Mouse (Mus musculus): ENCODE data around the gene Dnah1. TPM values are rescaled to one million over a fixed set of nuclear protein-coding genes. Genes with fewer than 3 reads are reported as not detected.

Gene Dnah1
- polyA plus RNA-seq, 1 experiment from 2014 or later: 0.53 TPM

DNA sequence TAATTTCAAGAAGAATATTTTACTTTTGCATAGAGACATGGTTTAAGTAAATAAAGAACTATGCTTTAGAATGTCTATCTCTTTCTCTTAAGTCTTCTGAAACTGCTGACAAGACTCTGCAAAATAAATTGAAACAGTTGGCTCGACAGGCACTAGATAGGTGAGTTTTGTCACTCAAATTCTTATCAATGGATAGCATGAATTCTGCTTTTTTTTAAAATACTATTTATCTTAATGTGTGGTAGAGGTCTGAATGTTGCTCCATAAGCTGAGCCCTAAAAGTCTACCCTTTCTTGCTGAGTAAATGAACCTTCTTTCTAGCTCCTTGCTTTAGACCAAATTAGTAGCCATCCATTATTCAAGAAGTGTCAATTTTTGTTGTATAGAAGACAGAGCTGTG is 21.7 kb upstream of the Dnah1 start:
- Histone ChIP-seq H3K27me3 (replicated peaks; ENCODE audit: insufficient read depth, low read length) (no peaks in the 10 kb centered on the region), H3K4me1 (ENCODE audit: insufficient read depth, low read depth, low read length) (no peaks in the 10 kb centered on the region), H3K27ac (ENCODE audit: low read length) (no peak overlapping the region), H3K9ac (replicated peaks; ENCODE audit: low read depth) (no peak overlapping the region), H3K4me3 (ENCODE audit: low read depth, low read length) (no peak overlapping the region), H3K4me2 (replicated peaks; ENCODE audit: low read depth, low read length) (no peak overlapping the region), H3K9me3 (ENCODE audit: low read length) (no peaks in the 10 kb centered on the region), H3K36me3 (ENCODE audit: insufficient read depth, low read length) (peaks cover 20% of the 10 kb centered on the region)
- TF ChIP-seq EP300 (IDR thresholded peaks at IDR 0.05) (no peak), CTCF (IDR thresholded peaks at IDR 0.05) (no peak)
- no peak for DNase-seq (ENCODE audit: low spot score)
- WGBS: 79% methylated on average over 1 of the region's 1 CpGs
- ATAC-seq: no peak

DNA sequence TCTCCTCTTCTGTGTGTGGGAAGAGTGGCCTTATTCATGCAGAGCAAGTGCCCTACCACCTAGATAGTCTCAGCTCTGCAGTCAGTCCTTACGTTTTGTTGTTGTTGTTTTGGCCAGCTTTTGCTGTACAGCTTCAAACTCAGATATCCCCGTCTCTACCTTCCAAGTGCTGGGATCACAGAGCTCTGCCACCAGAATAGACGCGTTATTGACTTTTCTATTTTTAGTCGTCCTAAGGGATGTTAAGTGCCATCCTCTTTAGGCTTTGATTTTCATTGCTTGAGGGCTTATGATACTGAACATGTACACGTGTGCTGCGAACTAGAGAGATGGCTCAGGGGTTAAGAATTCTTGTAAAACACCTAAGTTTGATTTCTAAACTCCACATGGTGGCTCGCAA is 19.5 kb upstream of the Dnah1 start:
- no peak overlapping the region for H3K27ac ChIP-seq (ENCODE audit: low read length)

DNA sequence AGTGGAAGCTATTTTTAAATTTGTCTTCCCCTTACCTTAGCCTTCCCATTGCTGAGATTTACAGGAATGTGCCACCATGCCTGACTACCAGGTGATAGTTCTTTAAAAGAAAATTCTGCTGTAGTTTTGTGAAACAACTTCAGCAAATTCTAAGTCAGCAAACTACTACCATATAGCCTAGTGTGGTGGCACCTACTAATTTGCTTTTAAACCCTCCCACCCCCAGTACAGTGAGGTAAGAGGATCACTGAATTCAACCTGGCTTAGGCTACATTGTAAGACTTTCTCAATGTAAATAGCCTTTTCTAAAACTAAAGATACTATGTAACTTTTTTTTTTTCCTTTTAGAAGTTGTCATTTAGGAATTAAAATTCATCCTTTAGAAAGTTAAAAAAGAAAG is 14.3 kb upstream of the Dnah1 start:
- Histone ChIP-seq H3K4me2 (replicated peaks; ENCODE audit: low read depth, low read length) (peak overlapping the region; percentile 64; the same call in 1 of the 2 replicates), H3K4me3 (ENCODE audit: low read depth, low read length) (no peak overlapping the region), H3K27ac (ENCODE audit: low read length) (no peak overlapping the region), H3K9me3 (ENCODE audit: low read length) (no peaks in the 10 kb centered on the region), H3K27me3 (replicated peaks; ENCODE audit: insufficient read depth, low read length) (no peaks in the 10 kb centered on the region), H3K9ac (replicated peaks; ENCODE audit: low read depth) (no peak overlapping the region), H3K4me1 (ENCODE audit: insufficient read depth, low read depth, low read length) (no peaks in the 10 kb centered on the region), H3K36me3 (ENCODE audit: insufficient read depth, low read length) (no peaks in the 10 kb centered on the region)
- ATAC-seq (no peak), DNase-seq (ENCODE audit: low spot score) (no peak)
- no peak for TF ChIP-seq CTCF (IDR thresholded peaks at IDR 0.05)
- TF ChIP-seq EP300 (IDR thresholded peaks at IDR 0.05): no peak

More for the DNA sequence above, 19.5 kb upstream of the Dnah1 start:
- Histone ChIP-seq H3K9ac (replicated peaks; ENCODE audit: low read depth) (no peak overlapping the region), H3K4me1 (ENCODE audit: insufficient read depth, low read depth, low read length) (no peaks in the 10 kb centered on the region), H3K36me3 (ENCODE audit: insufficient read depth, low read length) (peaks cover 12% of the 10 kb centered on the region; the same call in 1 of the 2 replicates), H3K4me2 (replicated peaks; ENCODE audit: low read depth, low read length) (no peak overlapping the region), H3K27me3 (replicated peaks; ENCODE audit: insufficient read depth, low read length) (no peaks in the 10 kb centered on the region), H3K4me3 (ENCODE audit: low read depth, low read length) (no peak overlapping the region), H3K9me3 (ENCODE audit: low read length) (no peaks in the 10 kb centered on the region)
- no peak for TF ChIP-seq CTCF (IDR thresholded peaks at IDR 0.05)
- ATAC-seq (no peak), DNase-seq (ENCODE audit: low spot score) (no peak)
- 58% methylated on average over 8 of the region's 8 CpGs for WGBS

DNA sequence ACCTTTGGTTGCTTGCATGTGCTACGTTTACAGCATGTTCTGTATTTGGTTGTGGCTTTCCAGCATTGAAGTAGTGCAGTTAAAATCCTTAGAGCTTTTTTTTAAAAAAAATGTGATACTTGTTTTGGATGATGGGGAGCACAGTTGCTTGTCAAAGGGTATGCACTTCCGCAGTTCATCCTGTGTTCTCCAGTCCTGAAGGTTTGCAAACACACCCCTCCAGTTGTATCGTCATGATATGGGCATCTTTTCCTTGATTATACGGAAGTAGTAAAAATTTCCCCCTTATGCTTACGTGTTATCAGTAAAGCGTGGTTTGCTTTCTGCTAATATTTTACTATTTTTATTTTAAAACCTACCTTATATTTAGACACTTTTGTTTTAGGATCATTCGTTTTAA is 13.7 kb upstream of the Dnah1 start:
- 21% methylated on average over 7 of the region's 7 CpGs for WGBS
- TF ChIP-seq CTCF (IDR thresholded peaks at IDR 0.05) (no peak), EP300 (IDR thresholded peaks at IDR 0.05) (no peak)
- peak overlapping the region; percentile 88 for H3K9ac ChIP-seq (replicated peaks; ENCODE audit: low read depth)
- H3K4me3 ChIP-seq (ENCODE audit: low read depth, low read length): peak overlapping the region; percentile 85
- H3K27me3 ChIP-seq (replicated peaks; ENCODE audit: insufficient read depth, low read length): no peaks in the 10 kb centered on the region
- peak overlapping the region; percentile 64 for H3K4me2 ChIP-seq (replicated peaks; ENCODE audit: low read depth, low read length)
- peak; percentile 26 for DNase-seq (ENCODE audit: low spot score)
- H3K27ac ChIP-seq (ENCODE audit: low read length): peak overlapping the region; percentile 98
- H3K4me1 ChIP-seq (ENCODE audit: insufficient read depth, low read depth, low read length): no peaks in the 10 kb centered on the region
- H3K9me3 ChIP-seq (ENCODE audit: low read length): no peaks in the 10 kb centered on the region
- no peaks in the 10 kb centered on the region for H3K36me3 ChIP-seq (ENCODE audit: insufficient read depth, low read length)
- no peak for ATAC-seq

DNA sequence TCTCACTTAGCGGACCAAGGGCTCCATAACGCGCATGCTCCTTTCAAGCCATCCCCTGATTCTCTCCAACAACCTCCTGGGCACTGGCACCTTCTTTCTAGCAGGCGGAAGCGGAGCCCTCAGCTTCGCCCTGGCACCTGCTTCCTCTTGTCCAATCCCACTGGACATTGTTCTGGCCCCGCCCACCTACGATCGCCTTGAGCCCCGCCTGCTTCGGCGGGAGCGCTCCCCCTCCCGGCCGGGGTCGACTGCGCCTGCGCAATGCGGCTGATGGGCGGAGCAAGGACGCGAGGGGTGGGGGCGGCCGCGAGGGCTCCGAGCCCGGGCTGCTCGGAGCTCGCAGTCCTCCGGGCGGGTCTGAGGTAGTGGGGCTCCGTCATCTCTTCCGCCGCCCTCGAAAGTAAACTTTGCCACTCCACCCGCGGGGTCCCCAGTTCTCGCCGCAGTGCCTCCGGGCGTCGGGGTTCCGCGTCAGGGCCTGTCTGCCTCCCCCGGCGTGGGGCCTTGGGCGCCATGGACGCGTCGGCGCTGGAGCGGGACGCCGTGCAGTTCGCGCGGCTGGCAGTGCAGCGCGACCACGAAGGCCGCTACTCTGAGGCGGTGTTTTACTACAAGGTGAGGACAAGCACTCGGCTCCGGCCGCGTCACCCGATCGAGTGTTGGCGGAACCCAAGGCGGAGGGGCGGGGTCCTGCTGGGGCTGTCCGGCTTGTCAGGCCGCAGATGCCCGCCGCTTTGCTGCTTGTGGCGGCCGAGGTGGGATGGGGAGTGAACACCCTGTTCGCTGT is 12.9 kb upstream of the Dnah1 start, which contains the start of gene Capn7:
TSS of gene Capn7 (plus strand) at position 270 of the 787 bp plus-strand sequence.
- H3K27me3 ChIP-seq (replicated peaks; ENCODE audit: insufficient read depth, low read length): no peaks in the 10 kb centered on the region
- H3K4me2 ChIP-seq (replicated peaks; ENCODE audit: low read depth, low read length): peak within 1 kb of the TSS; percentile 64
- no peaks in the 10 kb centered on the region for H3K9me3 ChIP-seq (ENCODE audit: low read length)
- no peaks in the 10 kb centered on the region for H3K4me1 ChIP-seq (ENCODE audit: insufficient read depth, low read depth, low read length)
- DNase-seq (ENCODE audit: low spot score) (peak; percentile 99), ATAC-seq (peak; percentile 97)
- H3K27ac ChIP-seq (ENCODE audit: low read length): peak within 1 kb of the TSS; percentile 98
- TF ChIP-seq EP300 (IDR thresholded peaks at IDR 0.05): no peak
- peak; percentile 70 for TF ChIP-seq CTCF (IDR thresholded peaks at IDR 0.05)
- under 1% methylated on average over 66 of the region's 78 CpGs for WGBS
- peak within 1 kb of the TSS; percentile 85 for H3K4me3 ChIP-seq (ENCODE audit: low read depth, low read length)
- H3K9ac ChIP-seq (replicated peaks; ENCODE audit: low read depth): peak within 1 kb of the TSS; percentile 88
- no peaks in the 10 kb centered on the region for H3K36me3 ChIP-seq (ENCODE audit: insufficient read depth, low read length)

DNA sequence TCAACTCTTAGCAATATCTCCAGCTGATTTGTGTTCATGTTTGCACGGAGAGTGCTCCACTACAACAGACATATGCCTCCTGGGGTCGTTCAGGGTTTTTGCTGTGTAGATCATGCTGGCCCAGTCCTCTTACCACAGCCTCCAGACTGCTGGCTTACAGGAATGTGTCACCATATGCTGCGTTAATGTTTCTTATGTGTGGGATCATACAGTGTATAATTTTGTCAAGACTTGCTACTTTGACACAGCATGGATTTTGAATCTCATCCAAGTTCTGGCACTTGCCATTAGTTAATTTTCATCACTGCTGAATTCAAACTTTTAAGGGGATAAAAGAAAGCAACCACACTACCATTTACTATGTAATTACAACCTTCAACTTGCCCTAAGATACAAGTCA is 12.1 kb upstream of the Dnah1 start:
- peak overlapping the region; percentile 85; the same call in 1 of the 2 replicates for H3K4me3 ChIP-seq (ENCODE audit: low read depth, low read length)
- no peak overlapping the region for H3K27ac ChIP-seq (ENCODE audit: low read length)
- WGBS: 46% methylated on average over 3 of the region's 3 CpGs

More for the DNA sequence above, 12.1 kb upstream of the Dnah1 start:
- TF ChIP-seq EP300 (IDR thresholded peaks at IDR 0.05) (no peak), CTCF (IDR thresholded peaks at IDR 0.05) (no peak)
- Histone ChIP-seq H3K4me1 (ENCODE audit: insufficient read depth, low read depth, low read length) (no peaks in the 10 kb centered on the region), H3K9me3 (ENCODE audit: low read length) (no peaks in the 10 kb centered on the region), H3K4me2 (replicated peaks; ENCODE audit: low read depth, low read length) (peak overlapping the region; percentile 64), H3K36me3 (ENCODE audit: insufficient read depth, low read length) (no peaks in the 10 kb centered on the region), H3K9ac (replicated peaks; ENCODE audit: low read depth) (no peak overlapping the region; the same call in 1 of the 2 replicates), H3K27me3 (replicated peaks; ENCODE audit: insufficient read depth, low read length) (no peaks in the 10 kb centered on the region)
- DNase-seq (ENCODE audit: low spot score) (no peak), ATAC-seq (no peak)

Data from lung, postnatal 0 days (tissue).